In genomic region chr6:70457279-70457678, GRCm38 (mm10) we compare ENCODE assay signal across 22 mouse cellular contexts.
"Had no signal": no experiment of that assay in that cellular context is flagged by ENCODE, and none has a peak within 500 bp of the region (broad histone marks: within the 10 kb centered on the region; RNA-seq: fewer than 3 reads in every experiment).

No protein-coding gene starts in this region.

- ATAC-seq: forebrain, embryonic 13.5 days; forebrain, embryonic 14.5 days; forebrain, embryonic 15.5 days; forebrain, embryonic 16.5 days; forebrain, postnatal 0 days had no signal

- DNase-seq: cerebellum, adult 2 months; cerebellum, adult 8-10 months; cerebellum, adult 9-10 months; cerebellum, adult 9-11 months; cerebellum, postnatal 10 days; cerebellum, postnatal 14 days; cerebellum, postnatal 25 days; cerebellum, postnatal 36 days; embryo, embryonic 11 days; forebrain, postnatal 0 days; gastrocnemius, adult 2 months; gastrocnemius, postnatal 10 days; gastrocnemius, postnatal 14 days; gastrocnemius, postnatal 25 days; gastrocnemius, postnatal 36 days; heart, adult 11 months; heart, adult 18-20 months; heart, adult 2 months had no signal
